22 mouse cellular contexts compared by ENCODE assay signal in genomic region chr17:71317571-71317970, GRCm38 (mm10). TPM values are rescaled to one million over a fixed set of nuclear protein-coding genes. Genes with fewer than 3 reads are reported as not detected.
DNase-seq lines count a peak whose midpoint lies in the region; ATAC-seq lines count a peak whose summit lies in the region.
"Had no signal": no experiment of that assay in that cellular context is flagged by ENCODE, and none has a peak within 500 bp of the region (broad histone marks: within the 10 kb centered on the region; RNA-seq: fewer than 3 reads in every experiment).

No protein-coding gene starts in this region.

- DNase-seq in liver, embryonic 11.5 days (ENCODE audit: low spot score) = peak; percentile 16
- no peak for DNase-seq in liver
- DNase-seq in midbrain, embryonic 11.5 days (ENCODE audit: low spot score, missing footprints) = peak; percentile 51
- DNase-seq in hindbrain, embryonic 14.5 days (ENCODE audit: low spot score) = no peak
- DNase-seq: adrenal gland, adult 2 months; adrenal gland, postnatal 10 days; adrenal gland, postnatal 25 days; cerebellum, adult 11 months; cerebellum, adult 18-20 months; cerebellum, adult 8-10 months; cerebellum, adult 9-11 months; cerebellum, postnatal 14 days; cerebellum, postnatal 36 days; embryo, embryonic 11 days had no signal

- ATAC-seq in liver, embryonic 11.5 days (replicated peaks; ENCODE audit: low FRiP score) = no peak
- ATAC-seq in midbrain, embryonic 11.5 days (ENCODE audit: low FRiP score) = no peak
- ATAC-seq in midbrain, embryonic 16.5 days = no peak
- no peak for ATAC-seq in hindbrain, embryonic 14.5 days (ENCODE audit: low FRiP score)
- ATAC-seq: forebrain, embryonic 14.5 days; forebrain, embryonic 16.5 days had no signal

- WGBS in liver, embryonic 11.5 days = 82% methylated on average over 4 of the region's 4 CpGs
- WGBS in midbrain, embryonic 11.5 days = 92% methylated on average over 4 of the region's 4 CpGs
- 95% methylated on average over 4 of the region's 4 CpGs for WGBS in midbrain, embryonic 16.5 days
- 92% methylated on average over 4 of the region's 4 CpGs for WGBS in hindbrain, embryonic 14.5 days

- H3K9ac ChIP-seq in liver, embryonic 11.5 days (ENCODE audit: low read depth, low read length) = no peak overlapping the region
- H3K9ac ChIP-seq in midbrain, embryonic 11.5 days (ENCODE audit: low read length) = no peak overlapping the region
- H3K9ac ChIP-seq in midbrain, embryonic 16.5 days (ENCODE audit: low read depth, low read length) = no peak overlapping the region
- H3K9ac ChIP-seq in hindbrain, embryonic 14.5 days = no peak overlapping the region
- H3K9ac ChIP-seq: embryonic facial prominence, embryonic 13.5 days; embryonic facial prominence, embryonic 15.5 days; forebrain, embryonic 12.5 days had no signal

- no peaks in the 10 kb centered on the region for H3K36me3 ChIP-seq in liver, embryonic 11.5 days (ENCODE audit: control insufficient read depth, insufficient read depth, low read length)
- no peaks in the 10 kb centered on the region for H3K36me3 ChIP-seq in midbrain, embryonic 11.5 days (ENCODE audit: control insufficient read depth, insufficient read depth, low read length)
- no peaks in the 10 kb centered on the region for H3K36me3 ChIP-seq in midbrain, embryonic 16.5 days (ENCODE audit: control insufficient read depth, insufficient read depth, low read length)
- no peaks in the 10 kb centered on the region for H3K36me3 ChIP-seq in hindbrain, embryonic 14.5 days (replicated peaks; ENCODE audit: control insufficient read depth, insufficient read depth)
- H3K36me3 ChIP-seq: embryonic facial prominence, embryonic 13.5 days; embryonic facial prominence, embryonic 15.5 days; forebrain, embryonic 10.5 days; forebrain, embryonic 12.5 days had no signal

- no peak overlapping the region for H3K4me2 ChIP-seq in liver, embryonic 11.5 days
- no peak overlapping the region for H3K4me2 ChIP-seq in midbrain, embryonic 11.5 days
- no peak overlapping the region for H3K4me2 ChIP-seq in midbrain, embryonic 16.5 days (ENCODE audit: low read length)
- H3K4me2 ChIP-seq in hindbrain, embryonic 14.5 days (replicated peaks) = no peak overlapping the region
- H3K4me2 ChIP-seq: embryonic facial prominence, embryonic 13.5 days; embryonic facial prominence, embryonic 15.5 days; forebrain, embryonic 12.5 days had no signal

- no peak overlapping the region for H3K4me3 ChIP-seq in liver, embryonic 11.5 days (ENCODE audit: low read depth, low read length)
- no peak overlapping the region for H3K4me3 ChIP-seq in midbrain, embryonic 11.5 days (ENCODE audit: low read depth, low read length)
- H3K4me3 ChIP-seq in midbrain, embryonic 16.5 days (ENCODE audit: low read depth, low read length) = no peak overlapping the region
- no peak overlapping the region for H3K4me3 ChIP-seq in hindbrain, embryonic 14.5 days (replicated peaks; ENCODE audit: low read length)
- H3K4me3 ChIP-seq: embryonic facial prominence, embryonic 13.5 days; embryonic facial prominence, embryonic 15.5 days; erythroblast, embryonic 14.5 days; forebrain, embryonic 10.5 days; forebrain, embryonic 12.5 days had no signal

- H3K9me3 ChIP-seq in liver, embryonic 11.5 days (ENCODE audit: control insufficient read depth, low read length) = no peaks in the 10 kb centered on the region
- H3K9me3 ChIP-seq in midbrain, embryonic 11.5 days (ENCODE audit: control insufficient read depth, low read length) = no peaks in the 10 kb centered on the region
- H3K9me3 ChIP-seq in midbrain, embryonic 16.5 days (replicated peaks; ENCODE audit: control insufficient read depth, low read length, poor library complexity, severe bottlenecking) = no peaks in the 10 kb centered on the region
- H3K9me3 ChIP-seq in hindbrain, embryonic 14.5 days (ENCODE audit: control insufficient read depth, low read length) = no peaks in the 10 kb centered on the region
- H3K9me3 ChIP-seq: embryonic facial prominence, embryonic 13.5 days; embryonic facial prominence, embryonic 15.5 days; forebrain, embryonic 10.5 days; forebrain, embryonic 12.5 days had no signal

- no peaks in the 10 kb centered on the region for H3K4me1 ChIP-seq in liver, embryonic 11.5 days (replicated peaks; ENCODE audit: control insufficient read depth, insufficient read depth, low read length)
- H3K4me1 ChIP-seq in midbrain, embryonic 11.5 days (ENCODE audit: control insufficient read depth, insufficient read depth, low read length) = no peaks in the 10 kb centered on the region
- no peaks in the 10 kb centered on the region for H3K4me1 ChIP-seq in midbrain, embryonic 16.5 days (ENCODE audit: control insufficient read depth, insufficient read depth, low read length)
- H3K4me1 ChIP-seq in hindbrain, embryonic 14.5 days (replicated peaks; ENCODE audit: control insufficient read depth, insufficient read depth, low read length) = no peaks in the 10 kb centered on the region
- H3K4me1 ChIP-seq: embryonic facial prominence, embryonic 13.5 days; embryonic facial prominence, embryonic 15.5 days; forebrain, embryonic 12.5 days had no signal

- H3K27ac ChIP-seq in liver, embryonic 11.5 days (ENCODE audit: low read depth, low read length) = no peak overlapping the region
- H3K27ac ChIP-seq in midbrain, embryonic 11.5 days (ENCODE audit: low read depth, low read length) = no peak overlapping the region
- H3K27ac ChIP-seq in midbrain, embryonic 16.5 days (ENCODE audit: low read length) = no peak overlapping the region
- no peak overlapping the region for H3K27ac ChIP-seq in hindbrain, embryonic 14.5 days
- H3K27ac ChIP-seq: embryonic facial prominence, embryonic 13.5 days; embryonic facial prominence, embryonic 15.5 days; forebrain, embryonic 10.5 days; forebrain, embryonic 12.5 days had no signal

- no peaks in the 10 kb centered on the region for H3K27me3 ChIP-seq in liver, embryonic 11.5 days (replicated peaks; ENCODE audit: control insufficient read depth, insufficient read depth, low read length)
- no peaks in the 10 kb centered on the region for H3K27me3 ChIP-seq in midbrain, embryonic 11.5 days (ENCODE audit: control insufficient read depth, insufficient read depth, low read length)
- no peaks in the 10 kb centered on the region for H3K27me3 ChIP-seq in midbrain, embryonic 16.5 days (ENCODE audit: control insufficient read depth, insufficient read depth, low read depth, low read length)
- H3K27me3 ChIP-seq in hindbrain, embryonic 14.5 days (ENCODE audit: control insufficient read depth, insufficient read depth, low read length) = no peaks in the 10 kb centered on the region; the same call in 1 of the 2 replicates
- H3K27me3 ChIP-seq: embryonic facial prominence, embryonic 13.5 days had no signal

RNA-seq across cellular contexts. Expression of gene Emilin2, which starts 5.8 kb away (rescaled TPM):
- polyA plus RNA-seq in liver, embryonic 11.5 days (2014; fragmentation: Nextera tagmentation; extraction: Ambion mirVana) = 31.3 and 33.4 TPM in 2 replicates
- polyA plus RNA-seq in midbrain, embryonic 11.5 days (2014; fragmentation: Nextera tagmentation; extraction: Ambion mirVana) = 10.2 and 11.8 TPM in 2 replicates
- polyA plus RNA-seq in midbrain, embryonic 16.5 days (2015; fragmentation: Nextera tagmentation; extraction: Ambion mirVana) = 1.0 and 1.4 TPM in 2 replicates
- polyA plus RNA-seq in hindbrain, embryonic 14.5 days (2014; fragmentation: Nextera tagmentation; extraction: Ambion mirVana) = 2.3 and 2.5 TPM in 2 replicates

Comparison
In these comparisons a context has a peak if more than half of its experiments do, and no peak if none do; other contexts are left out.
1. DNase-seq: peak in liver, embryonic 11.5 days (single experiment) and midbrain, embryonic 11.5 days (single experiment); none in liver (single experiment) and hindbrain, embryonic 14.5 days (single experiment).